Mouse (Mus musculus) effector memory CD4-positive, alpha-beta T cell, adult 5 months (primary cell): Measurements from ENCODE around the gene Luc7l3. TPM values are rescaled to one million over a fixed set of nuclear protein-coding genes. Genes with fewer than 3 reads are reported as not detected.

Experiments used
- polyA plus RNA-seq: library from polyadenylated mRNA; unstranded; fragments of 100-300 nt; shearing (Covaris generic); gene quantifications from one replicate; pipeline ENCODE4 v1.2.1, GENCODE M21; 2017

Luc7l3 gene
- polyA plus RNA-seq, result 70.6 TPM

GRCm38 (mm10) chr11:94321931-94322400 is at the start of gene Luc7l3:
Gene Luc7l3, minus strand, starts transcription at chr11:94321988.

GRCm38 (mm10) chr11:94327693-94328643 is 6.2 kb upstream of the Luc7l3 start, which contains the start of gene Ankrd40:
Gene Ankrd40, plus strand, starts transcription at chr11:94328001.

GRCm38 (mm10) chr11:94281199-94282181 is 40.3 kb downstream of the Luc7l3 start, which contains the start of gene Gm21885:
Gene Gm21885, plus strand, starts transcription at chr11:94281873.

GRCm38 (mm10) chr11:94245955-94246788 is 75.6 kb downstream of the Luc7l3 start, which contains the start of gene Wfikkn2:
Gene Wfikkn2, minus strand, starts transcription at chr11:94246005.

Other genes starting within 250 kb of the Luc7l3 start
- 213 TPM for gene Tob1, start 110.5 kb downstream of the Luc7l3 start, polyA plus RNA-seq
- gene Wfikkn2, start 76.0 kb downstream of the Luc7l3 start, polyA plus RNA-seq, result 2.6 TPM
- gene Gm21885, start 40.1 kb downstream of the Luc7l3 start, polyA plus RNA-seq, result not detected
- 44.5 TPM for gene Ankrd40, start 6.0 kb upstream of the Luc7l3 start, polyA plus RNA-seq
- 2.5 TPM for gene Abcc3, start 71.0 kb upstream of the Luc7l3 start, polyA plus RNA-seq
- gene Cacna1g, start 152.2 kb upstream of the Luc7l3 start, polyA plus RNA-seq, result not detected
- not detected for gene Spata20, start 164.2 kb upstream of the Luc7l3 start, polyA plus RNA-seq
- not detected for gene Epn3, start 178.0 kb upstream of the Luc7l3 start, polyA plus RNA-seq
- gene Mycbpap, start 199.8 kb upstream of the Luc7l3 start, polyA plus RNA-seq, result not detected
- gene Rsad1, start 227.3 kb upstream of the Luc7l3 start, polyA plus RNA-seq, result 2.2 TPM
- gene Chad, start 243.1 kb upstream of the Luc7l3 start, polyA plus RNA-seq, result not detected